Mouse (Mus musculus) hindbrain, embryonic 13.5 days (tissue): Measurements from ENCODE around the gene Tmem121b. TPM values are rescaled to one million over a fixed set of nuclear protein-coding genes. Genes with fewer than 3 reads are reported as not detected.
A peak's percentile ranks its signal among the peaks of the same experiment; 100 is the strongest.

Experiments
- ATAC-seq: fragments of 200-750 bp; cut with Nextera tagmentation; 2 replicates; pipeline ENCODE4 v1.8.0; 2017; ENCODE audit warnings: moderate TSS enrichment; ENCODE audit not compliant: low FRiP score
- H3K27ac ChIP-seq: fragments of 300-500 bp; sonication (generic); 2 replicates; pipeline ENCODE4 v1.5.1; 2015; ENCODE audit warnings: inconsistent platforms, mild to moderate bottlenecking, moderate library complexity
- H3K27me3 ChIP-seq: fragments of 300-500 bp; sonication (generic); 2 replicates; pipeline ENCODE4 v1.6.1; 2015; ENCODE audit warnings: mild to moderate bottlenecking, inconsistent platforms
- H3K36me3 ChIP-seq: fragments of 300-500 bp; sonication (generic); 2 replicates; pipeline ENCODE4 v1.6.1; 2015; ENCODE audit warnings: mild to moderate bottlenecking, inconsistent platforms
- H3K4me1 ChIP-seq: fragments of 300-500 bp; sonication (generic); replicated peaks from 2 replicates; pipeline ENCODE4 v1.6.1; 2015; ENCODE audit warnings: inconsistent platforms
- H3K4me2 ChIP-seq: fragments of 300-500 bp; sonication (generic); 2 replicates; pipeline ENCODE4 v1.6.1; 2015; ENCODE audit warnings: inconsistent platforms, mild to moderate bottlenecking, moderate library complexity
- H3K4me3 ChIP-seq: fragments of 300-500 bp; sonication (generic); 2 replicates; pipeline ENCODE4 v1.5.1; 2015; ENCODE audit warnings: mild to moderate bottlenecking, inconsistent platforms
- H3K9ac ChIP-seq: fragments of 300-500 bp; sonication (generic); 2 replicates; pipeline ENCODE4 v1.6.1; 2015; ENCODE audit warnings: mild to moderate bottlenecking, inconsistent platforms
- H3K9me3 ChIP-seq: fragments of 300-500 bp; sonication (generic); 2 replicates; pipeline ENCODE4 v1.6.1; 2016; ENCODE audit warnings: inconsistent platforms
- WGBS: fragments of 180-500 bp; shearing (Covaris S2); methylation state at CpG from one replicate; pipeline ENCODE4 v1.1.7; 2015; 5-methylcytosine and 5-hydroxymethylcytosine counted together
- polyA plus RNA-seq: library from polyadenylated mRNA; unstranded; fragments of >200 nt; fragmentation: Nextera tagmentation; extraction: Ambion mirVana; gene quantifications from 2 replicates; pipeline ENCODE4 v1.2.1, GENCODE M21; 2015

The Tmem121b gene
- polyA plus RNA-seq, 1 experiment from 2014 or later: 3.9 TPM

DNA sequence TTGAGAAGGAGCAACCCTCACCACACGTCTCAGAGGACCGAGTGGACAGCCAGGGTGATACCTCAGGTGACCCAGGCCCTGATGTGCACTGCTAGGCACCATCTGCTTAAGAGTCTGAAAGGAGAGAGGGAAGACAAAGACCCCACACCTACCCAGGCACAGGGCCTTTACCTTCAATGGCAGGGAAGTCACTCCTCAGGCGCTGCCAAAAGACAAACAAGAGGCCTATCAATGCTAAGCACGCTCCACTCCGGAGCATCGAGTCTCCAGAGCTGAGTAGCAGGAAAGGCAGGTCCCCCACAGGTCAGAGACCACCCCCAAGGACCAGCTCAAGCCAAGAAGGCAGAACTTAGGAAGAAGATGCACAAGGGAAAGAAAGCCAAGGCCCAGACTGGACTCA, 23.3 kb upstream of the Tmem121b start:
- H3K4me1 ChIP-seq: no peaks in the 10 kb centered on the region
- H3K9me3 ChIP-seq: no peaks in the 10 kb centered on the region
- H3K27me3 ChIP-seq: no peaks in the 10 kb centered on the region
- no peak overlapping the region for H3K9ac ChIP-seq
- peaks cover 73% of the 10 kb centered on the region for H3K36me3 ChIP-seq
- no peak for ATAC-seq
- H3K4me3 ChIP-seq: no peak overlapping the region
- no peak overlapping the region for H3K4me2 ChIP-seq
- WGBS: 94% methylated on average over 6 of the region's 6 CpGs
- no peak overlapping the region for H3K27ac ChIP-seq

- WGBS: 93% methylated on average over 4 of the region's 4 CpGs
- no peak for ATAC-seq
- H3K36me3 ChIP-seq: peaks cover 73% of the 10 kb centered on the region
- H3K4me1 ChIP-seq: no peaks in the 10 kb centered on the region
- H3K27ac ChIP-seq: no peak overlapping the region
- H3K4me2 ChIP-seq: no peak overlapping the region
- H3K9ac ChIP-seq: no peak overlapping the region
- H3K4me3 ChIP-seq: no peak overlapping the region
- H3K27me3 ChIP-seq: no peaks in the 10 kb centered on the region
- H3K9me3 ChIP-seq: no peaks in the 10 kb centered on the region
Measured at GRCm38 (mm10) chr6:120516422-120516821, 22.8 kb upstream of the Tmem121b start.

GRCm38 (mm10) chr6:120511212-120511611, 17.6 kb upstream of the Tmem121b start:
- H3K4me2 ChIP-seq: no peak overlapping the region
- ATAC-seq: no peak
- peaks cover 63% of the 10 kb centered on the region for H3K36me3 ChIP-seq
- H3K4me1 ChIP-seq: no peaks in the 10 kb centered on the region
- H3K9me3 ChIP-seq: no peaks in the 10 kb centered on the region
- H3K4me3 ChIP-seq: no peak overlapping the region
- H3K27me3 ChIP-seq: no peaks in the 10 kb centered on the region
- no peak overlapping the region for H3K27ac ChIP-seq
- 94% methylated on average over 6 of the region's 6 CpGs for WGBS
- H3K9ac ChIP-seq: no peak overlapping the region

DNA sequence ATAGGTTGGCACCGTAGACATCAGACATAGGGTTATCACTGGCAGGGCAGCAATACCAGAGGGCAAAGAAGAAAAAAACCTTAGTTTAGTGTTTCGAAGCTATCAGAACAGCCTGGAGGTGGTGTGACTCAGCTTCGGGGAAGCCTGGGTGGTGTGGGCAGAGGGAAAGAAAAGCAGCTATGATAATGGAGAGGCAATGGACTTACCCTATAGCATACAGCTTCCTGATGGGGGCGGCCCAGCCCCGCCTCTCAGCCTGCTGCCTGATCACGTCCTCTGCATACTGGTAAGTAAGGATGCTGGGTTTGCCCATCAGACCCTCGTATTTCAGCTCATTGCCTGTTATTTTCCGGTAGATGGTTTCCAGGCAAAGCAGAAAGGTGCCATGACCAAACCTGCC, 16.8 kb upstream of the Tmem121b start:
- no peaks in the 10 kb centered on the region for H3K27me3 ChIP-seq
- H3K9me3 ChIP-seq: no peaks in the 10 kb centered on the region
- no peak overlapping the region for H3K4me2 ChIP-seq
- WGBS: 90% methylated on average over 8 of the region's 8 CpGs
- peaks cover under 1% of the 10 kb centered on the region; the same call in 1 of the 2 replicates for H3K4me1 ChIP-seq
- ATAC-seq: no peak
- H3K27ac ChIP-seq: no peak overlapping the region
- no peak overlapping the region for H3K4me3 ChIP-seq
- H3K9ac ChIP-seq: no peak overlapping the region
- H3K36me3 ChIP-seq: peaks cover 60% of the 10 kb centered on the region

DNA sequence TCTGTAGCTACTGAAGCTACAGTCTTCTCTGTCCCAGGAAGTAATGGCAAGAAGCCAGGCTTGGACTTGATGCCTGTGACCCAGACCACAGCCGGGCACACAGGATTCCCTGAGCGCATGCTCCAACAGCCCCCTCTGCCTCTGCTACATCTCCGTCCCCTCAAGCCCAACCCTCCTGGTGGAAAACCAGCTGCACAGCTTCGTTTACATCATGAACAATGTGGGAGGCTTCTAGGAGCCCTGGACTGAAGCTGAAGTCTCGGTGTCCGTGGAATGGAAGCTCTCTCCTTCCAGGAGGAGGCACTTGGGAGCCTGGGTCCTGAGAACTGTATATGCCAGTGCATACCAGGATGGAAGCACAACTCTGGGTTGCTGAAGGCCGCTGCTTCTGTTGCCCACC, 16.4 kb upstream of the Tmem121b start:
- Histone ChIP-seq H3K4me3 (no peak overlapping the region), H3K4me2 (no peak overlapping the region), H3K27ac (no peak overlapping the region), H3K9ac (no peak overlapping the region), H3K9me3 (no peaks in the 10 kb centered on the region), H3K36me3 (peaks cover 60% of the 10 kb centered on the region), H3K27me3 (no peaks in the 10 kb centered on the region), H3K4me1 (peaks cover 3% of the 10 kb centered on the region; the same call in 1 of the 2 replicates)
- 89% methylated on average over 7 of the region's 7 CpGs for WGBS
- ATAC-seq: no peak

GRCm38 (mm10) chr6:120508645-120509044, 15.0 kb upstream of the Tmem121b start:
- no peaks in the 10 kb centered on the region for H3K27me3 ChIP-seq
- no peak overlapping the region for H3K4me2 ChIP-seq
- no peak overlapping the region for H3K9ac ChIP-seq
- no peak overlapping the region for H3K4me3 ChIP-seq
- peaks cover 3% of the 10 kb centered on the region; the same call in 1 of the 2 replicates for H3K4me1 ChIP-seq
- 95% methylated on average over 4 of the region's 4 CpGs for WGBS
- peaks cover 50% of the 10 kb centered on the region for H3K36me3 ChIP-seq
- no peak for ATAC-seq
- H3K9me3 ChIP-seq: no peaks in the 10 kb centered on the region
- no peak overlapping the region for H3K27ac ChIP-seq

GRCm38 (mm10) chr6:120505531-120505930, 11.9 kb upstream of the Tmem121b start:
- Histone ChIP-seq H3K4me2 (no peak overlapping the region), H3K9ac (no peak overlapping the region), H3K4me3 (no peak overlapping the region), H3K4me1 (peaks cover 3% of the 10 kb centered on the region; the same call in 1 of the 2 replicates), H3K27ac (no peak overlapping the region), H3K36me3 (peaks cover 27% of the 10 kb centered on the region), H3K9me3 (no peaks in the 10 kb centered on the region), H3K27me3 (no peaks in the 10 kb centered on the region)
- ATAC-seq: no peak
- WGBS: 58% methylated on average over 4 of the region's 4 CpGs

GRCm38 (mm10) chr6:120504051-120504450, 10.4 kb upstream of the Tmem121b start:
- no peak overlapping the region for H3K27ac ChIP-seq
- H3K9ac ChIP-seq: no peak overlapping the region
- no peak overlapping the region for H3K4me2 ChIP-seq
- ATAC-seq: no peak
- H3K9me3 ChIP-seq: no peaks in the 10 kb centered on the region
- WGBS: 73% methylated on average over 3 of the region's 3 CpGs
- no peaks in the 10 kb centered on the region for H3K27me3 ChIP-seq
- H3K4me3 ChIP-seq: no peak overlapping the region
- peaks cover 15% of the 10 kb centered on the region; the same call in 1 of the 2 replicates for H3K36me3 ChIP-seq
- H3K4me1 ChIP-seq: peaks cover 3% of the 10 kb centered on the region; the same call in 1 of the 2 replicates

- Histone ChIP-seq H3K4me3 (no peak overlapping the region), H3K9me3 (no peaks in the 10 kb centered on the region), H3K27ac (peak overlapping the region; percentile 1; the same call in 1 of the 2 replicates), H3K27me3 (0 out of 2 replicates have a peak, but pooled peaks cover 5% of the 10 kb centered on the region), H3K9ac (no peak overlapping the region), H3K36me3 (no peaks in the 10 kb centered on the region), H3K4me2 (no peak overlapping the region), H3K4me1 (peaks cover 32% of the 10 kb centered on the region)
- WGBS: 51% methylated on average over 3 of the region's 3 CpGs
- no peak for ATAC-seq
Measured at GRCm38 (mm10) chr6:120496544-120496943, 2.9 kb upstream of the Tmem121b start.

DNA sequence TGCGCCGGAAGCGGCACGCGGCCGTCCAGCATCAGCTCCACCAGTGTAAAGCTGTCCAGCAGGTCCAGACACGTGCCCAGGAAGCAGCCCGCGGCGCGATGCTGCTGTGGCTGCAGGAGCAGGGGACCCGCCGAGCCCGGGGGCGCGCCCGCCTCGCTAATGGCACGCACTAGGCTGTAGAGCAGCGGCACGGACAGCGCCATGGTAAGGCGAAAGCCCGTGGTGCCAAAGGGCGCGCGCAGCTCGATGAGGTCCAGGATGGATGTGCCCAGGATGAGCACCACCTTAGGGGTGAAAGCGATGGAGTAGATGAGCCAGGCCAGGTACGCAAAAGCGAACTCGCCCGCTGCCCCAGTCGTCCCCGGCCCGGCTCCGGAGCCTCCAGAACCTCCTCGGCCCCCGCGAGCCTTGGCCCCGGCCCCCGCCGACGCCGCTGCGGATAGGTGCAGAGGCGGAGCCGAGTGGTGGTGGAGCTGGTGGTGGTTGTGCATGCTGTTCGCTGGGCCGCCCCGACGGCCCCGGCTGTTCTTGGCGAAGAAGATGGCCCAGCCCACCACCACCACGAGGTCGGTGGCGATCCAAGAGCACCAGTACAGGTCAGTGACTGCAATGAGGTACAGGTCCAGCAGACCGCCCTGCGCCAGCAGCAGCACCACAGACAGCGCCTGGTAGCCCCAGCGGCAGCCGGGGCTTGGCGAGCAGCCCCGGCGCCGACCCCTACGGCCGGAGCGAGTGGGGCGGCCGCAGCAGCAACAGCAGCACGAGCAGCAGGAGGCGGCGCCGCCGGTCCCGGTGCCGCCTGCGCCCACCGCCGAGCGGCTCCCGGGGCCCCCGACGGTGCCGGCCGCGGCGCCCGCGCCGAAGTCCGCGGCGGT, 871 bp downstream of the Tmem121b start:
- Histone ChIP-seq H3K9ac (peak overlapping the region; percentile 89), H3K4me3 (peak overlapping the region; percentile 86), H3K4me1 (peaks cover 59% of the 10 kb centered on the region), H3K27me3 (0 out of 2 replicates have a peak, but pooled peaks cover 5% of the 10 kb centered on the region), H3K9me3 (no peaks in the 10 kb centered on the region), H3K27ac (peak overlapping the region; percentile 95), H3K36me3 (no peaks in the 10 kb centered on the region), H3K4me2 (peak overlapping the region; percentile 82)
- peak; percentile 23 for ATAC-seq
- 1% methylated on average over 92 of the region's 95 CpGs for WGBS

DNA sequence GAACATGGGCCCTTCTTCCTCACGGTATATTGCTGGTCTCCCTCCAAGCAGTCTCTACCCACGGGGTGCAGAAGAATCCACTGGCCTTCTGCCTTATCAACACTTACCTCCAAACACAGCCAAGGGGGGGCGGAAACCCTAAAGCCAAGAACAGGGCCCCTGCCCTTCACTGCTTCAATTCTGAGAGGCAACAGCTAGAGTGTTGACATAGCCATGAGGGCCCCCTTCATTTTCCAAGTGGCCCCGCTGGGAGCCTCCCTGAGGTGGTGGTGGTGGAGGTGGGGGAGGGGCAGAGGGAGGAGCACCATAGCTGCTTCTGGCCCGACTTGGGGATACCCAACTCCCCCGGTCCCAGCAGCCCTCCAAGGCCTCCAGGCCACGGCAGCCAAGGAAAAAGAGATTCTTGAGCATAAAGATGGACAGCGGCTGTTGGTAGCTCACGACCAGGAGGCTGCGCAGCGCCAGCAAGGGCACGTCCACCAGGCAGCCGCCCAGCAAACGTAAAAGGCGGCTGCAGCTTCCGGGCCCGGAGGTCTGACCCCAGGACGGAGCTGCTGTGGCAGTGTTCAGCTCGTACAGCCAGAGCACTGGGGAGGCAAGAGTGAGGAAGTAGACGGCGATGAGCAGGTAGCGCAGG, 1.6 kb downstream of the Tmem121b start:
- Histone ChIP-seq H3K36me3 (no peaks in the 10 kb centered on the region), H3K9me3 (no peaks in the 10 kb centered on the region), H3K27ac (peak overlapping the region; percentile 95; the same call in 1 of the 2 replicates), H3K4me2 (peak overlapping the region; percentile 82), H3K4me1 (peaks cover 59% of the 10 kb centered on the region), H3K27me3 (0 out of 2 replicates have a peak, but pooled peaks cover 5% of the 10 kb centered on the region), H3K9ac (peak overlapping the region; percentile 89), H3K4me3 (peak overlapping the region; percentile 86)
- WGBS: 8% methylated on average over 22 of the region's 22 CpGs
- no peak for ATAC-seq

- peaks cover 53% of the 10 kb centered on the region for H3K4me1 ChIP-seq
- no peaks in the 10 kb centered on the region for H3K36me3 ChIP-seq
- peak overlapping the region; percentile 86 for H3K4me3 ChIP-seq
- ATAC-seq: no peak
- 0 out of 2 replicates have a peak, but pooled peaks cover 5% of the 10 kb centered on the region for H3K27me3 ChIP-seq
- peak overlapping the region; percentile 82 for H3K4me2 ChIP-seq
- H3K9ac ChIP-seq: peak overlapping the region; percentile 89
- WGBS: 39% methylated on average over 7 of the region's 7 CpGs
- H3K27ac ChIP-seq: no peak overlapping the region
- no peaks in the 10 kb centered on the region for H3K9me3 ChIP-seq
Measured at GRCm38 (mm10) chr6:120491064-120491463, 2.5 kb downstream of the Tmem121b start.
